ENCODE assay signal across 15 mouse cellular contexts in the genomic region with DNA sequence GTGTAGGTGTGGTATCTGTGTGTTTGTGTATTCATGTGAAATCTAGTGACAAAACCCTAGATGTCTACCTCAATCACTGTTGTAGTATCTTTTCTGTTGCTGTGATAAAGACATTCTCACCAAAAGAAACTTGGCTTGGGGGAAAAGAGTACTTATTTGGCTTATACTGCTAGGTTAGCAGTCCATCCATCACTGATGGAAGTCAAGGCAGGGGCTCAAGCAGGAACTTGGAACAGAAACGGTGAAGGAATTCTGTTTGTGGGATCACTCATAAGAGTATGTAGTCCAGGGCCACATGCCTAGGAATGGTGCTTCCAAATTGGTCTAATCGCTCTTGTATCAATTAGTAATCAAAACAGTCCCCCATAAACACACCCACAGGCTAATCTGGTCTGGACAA.
"Had no signal": no experiment of that assay in that cellular context is flagged by ENCODE, and none has a peak within 500 bp of the region (broad histone marks: within the 10 kb centered on the region; RNA-seq: fewer than 3 reads in every experiment).

No protein-coding gene starts in this region.

- H3K4me1 ChIP-seq: limb, embryonic 15.5 days; liver, embryonic 12.5 days; megakaryocyte, embryonic 14.5 days; midbrain, embryonic 13.5 days; midbrain, embryonic 15.5 days; neural tube, embryonic 12.5 days; stomach, embryonic 15.5 days had no signal

- H3K36me3 ChIP-seq: limb, embryonic 15.5 days; liver, embryonic 12.5 days; midbrain, embryonic 13.5 days; midbrain, embryonic 15.5 days; neural tube, embryonic 12.5 days; stomach, embryonic 15.5 days had no signal

- H3K4me2 ChIP-seq: limb, embryonic 15.5 days; liver, embryonic 12.5 days; midbrain, embryonic 11.5 days; midbrain, embryonic 13.5 days; midbrain, embryonic 15.5 days; neural tube, embryonic 12.5 days; stomach, embryonic 15.5 days had no signal

- H3K27me3 ChIP-seq: limb, embryonic 15.5 days; liver, embryonic 12.5 days; megakaryocyte, embryonic 14.5 days; midbrain, embryonic 13.5 days; midbrain, embryonic 15.5 days; neural tube, embryonic 12.5 days; stomach, embryonic 15.5 days had no signal

- H3K27ac ChIP-seq: limb, embryonic 15.5 days; liver, embryonic 12.5 days; liver, embryonic 14.5 days; macrophage; midbrain, embryonic 13.5 days; midbrain, embryonic 15.5 days; neural tube, embryonic 12.5 days; stomach, embryonic 15.5 days; stomach, postnatal 0 days had no signal

- H3K9ac ChIP-seq: limb, embryonic 15.5 days; liver, embryonic 12.5 days; liver, embryonic 14.5 days; midbrain, embryonic 13.5 days; midbrain, embryonic 15.5 days; neural tube, embryonic 12.5 days; stomach, embryonic 15.5 days had no signal

- DNase-seq: right cerebral cortex, postnatal 14 days; thymus, adult 2 months; thymus, postnatal 25 days; thymus, postnatal 4 days had no signal

- H3K9me3 ChIP-seq: limb, embryonic 15.5 days; liver, embryonic 12.5 days; midbrain, embryonic 13.5 days; midbrain, embryonic 15.5 days; neural tube, embryonic 12.5 days; stomach, embryonic 15.5 days had no signal

- H3K4me3 ChIP-seq: limb, embryonic 15.5 days; liver, embryonic 12.5 days; megakaryocyte, embryonic 14.5 days; midbrain, embryonic 13.5 days; midbrain, embryonic 15.5 days; neural tube, embryonic 12.5 days; stomach, embryonic 15.5 days had no signal

- ATAC-seq: liver, embryonic 12.5 days; midbrain, embryonic 13.5 days; midbrain, embryonic 15.5 days had no signal
